Mouse (Mus musculus) small intestine, adult 2 months (tissue): Measurements from ENCODE around the gene Scarb1. TPM values are rescaled to one million over a fixed set of nuclear protein-coding genes. Genes with fewer than 3 reads are reported as not detected.

Experiments
- H3K27ac ChIP-seq: fragments of 200-500 bp; 2 replicates; pipeline ENCODE4 v1.5.1; 2012; ENCODE audit warnings: low read depth, low read length, control low read depth, inconsistent platforms; ENCODE audit not compliant: insufficient read depth
- H3K27me3 ChIP-seq: fragments of 200-500 bp; 2 replicates; pipeline ENCODE4 v1.6.1; 2012; ENCODE audit warnings: mild to moderate bottlenecking, moderate library complexity, low read length, inconsistent platforms; ENCODE audit not compliant: control insufficient read depth, insufficient read depth
- H3K36me3 ChIP-seq: fragments of 200-500 bp; 2 replicates; pipeline ENCODE4 v1.6.1; 2012; ENCODE audit warnings: mild to moderate bottlenecking, low read length, control low read depth, inconsistent platforms; ENCODE audit not compliant: control insufficient read depth, insufficient read depth
- H3K4me1 ChIP-seq: fragments of 200-500 bp; 2 replicates; pipeline ENCODE4 v1.6.1; 2012; ENCODE audit warnings: low read length, inconsistent platforms, mixed read lengths; ENCODE audit not compliant: control insufficient read depth, insufficient read depth, insufficient read length
- H3K4me3 ChIP-seq: fragments of 200-500 bp; 2 replicates; pipeline ENCODE4 v1.5.1; 2012; ENCODE audit warnings: low read depth, mild to moderate bottlenecking, control low read depth, inconsistent platforms, low read length, moderate library complexity
- CTCF ChIP-seq: fragments of 200-500 bp; IDR thresholded peaks from 2 replicates; pipeline ENCODE4 v1.5.1; 2012; ENCODE audit warnings: low read depth, mild to moderate bottlenecking, control low read depth, inconsistent platforms, low read length, moderate library complexity, mixed read lengths; ENCODE audit not compliant: insufficient replicate concordance, insufficient read length; ENCODE audit errors: extremely low read depth
- POLR2A ChIP-seq: fragments of 200-500 bp; IDR thresholded peaks from 2 replicates; pipeline ENCODE4 v1.6.1; 2012; ENCODE audit warnings: low read depth, mild to moderate bottlenecking, control low read depth, inconsistent platforms, low read length, moderate library complexity
- WGBS: fragments of 180-500 bp; shearing (Covaris S2); methylation state at CpG from one replicate; pipeline ENCODE4 v1.1.7; 2018; 5-methylcytosine and 5-hydroxymethylcytosine counted together
- polyA plus RNA-seq: library from polyadenylated mRNA; depleted of rRNA; stranded (reverse); fragments of >200 nt; gene quantifications from 2 replicates; pipeline ENCODE4 v1.2.3, GENCODE M21; 2012

The Scarb1 gene
- polyA plus RNA-seq, 1 experiment = 19.4 TPM

DNA sequence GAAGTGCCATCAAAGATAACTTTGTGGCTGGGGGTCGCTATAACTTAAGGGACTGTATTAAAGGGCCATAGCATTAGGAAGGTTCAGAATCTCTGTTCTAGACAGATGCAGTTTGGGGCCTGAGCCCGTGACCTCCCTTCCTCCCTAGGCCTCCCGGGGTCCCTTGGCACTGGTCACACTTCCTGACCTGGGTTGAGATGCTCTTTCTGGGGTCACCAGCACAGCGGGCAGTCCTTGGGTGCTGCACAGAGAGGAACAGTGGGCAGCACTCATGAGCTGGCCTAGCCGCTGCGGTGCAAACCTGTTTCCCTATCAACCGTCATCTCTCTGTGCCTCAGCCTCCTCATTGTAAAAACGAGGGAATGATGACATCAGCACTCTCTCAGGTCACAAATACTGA, 71.5 kb downstream of the Scarb1 start:
- no peaks in the 10 kb centered on the region for H3K27me3 ChIP-seq
- TF ChIP-seq CTCF (no peak), POLR2A (no peak)
- H3K4me1 ChIP-seq = no peaks in the 10 kb centered on the region
- no peaks in the 10 kb centered on the region for H3K36me3 ChIP-seq
- no peak overlapping the region for H3K27ac ChIP-seq
- H3K4me3 ChIP-seq = no peak overlapping the region
- WGBS = 86% methylated on average over 8 of the region's 8 CpGs

DNA sequence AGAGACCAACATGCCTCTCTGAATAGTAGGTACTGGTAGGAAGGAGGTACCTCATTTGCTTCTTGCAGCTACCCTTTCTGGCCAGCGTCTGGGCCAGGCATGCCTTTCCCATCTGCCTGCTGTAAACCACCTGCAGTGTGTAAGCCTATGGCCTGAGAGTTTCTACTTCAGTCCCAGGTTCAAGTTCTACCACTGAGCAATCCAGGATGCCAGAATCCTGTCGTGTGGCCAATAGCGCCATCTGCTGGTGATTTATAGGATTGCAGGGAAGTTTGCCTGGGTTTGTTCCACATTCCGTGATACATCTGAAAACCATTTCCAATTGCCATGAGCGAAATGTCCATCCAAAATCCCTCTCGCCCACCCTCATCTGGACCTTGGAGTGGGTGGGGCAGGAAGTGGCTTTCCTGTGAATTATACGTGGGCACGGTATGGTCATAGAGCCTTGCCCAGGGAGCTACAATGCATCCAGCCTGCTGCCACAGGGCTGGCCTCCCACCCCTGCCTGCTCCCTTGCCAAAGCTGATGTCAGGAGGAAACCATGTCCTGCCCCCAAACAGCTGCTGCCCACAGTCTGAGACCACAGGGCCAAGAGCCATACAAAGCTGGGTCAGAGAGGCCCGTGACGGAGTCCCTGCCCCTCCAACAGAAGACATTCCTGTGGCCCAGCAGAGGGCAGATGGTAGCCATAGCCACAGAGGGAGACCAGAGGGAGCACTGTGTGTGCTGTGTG, 72.7 kb downstream of the Scarb1 start:
- 18% methylated on average over 10 of the region's 10 CpGs for WGBS
- TF ChIP-seq POLR2A (no peak), CTCF (peak; percentile 84; the same call in 1 of the 2 replicates)
- Histone ChIP-seq H3K27me3 (no peaks in the 10 kb centered on the region), H3K4me1 (no peaks in the 10 kb centered on the region), H3K36me3 (no peaks in the 10 kb centered on the region), H3K27ac (no peak overlapping the region), H3K4me3 (no peak overlapping the region)

DNA sequence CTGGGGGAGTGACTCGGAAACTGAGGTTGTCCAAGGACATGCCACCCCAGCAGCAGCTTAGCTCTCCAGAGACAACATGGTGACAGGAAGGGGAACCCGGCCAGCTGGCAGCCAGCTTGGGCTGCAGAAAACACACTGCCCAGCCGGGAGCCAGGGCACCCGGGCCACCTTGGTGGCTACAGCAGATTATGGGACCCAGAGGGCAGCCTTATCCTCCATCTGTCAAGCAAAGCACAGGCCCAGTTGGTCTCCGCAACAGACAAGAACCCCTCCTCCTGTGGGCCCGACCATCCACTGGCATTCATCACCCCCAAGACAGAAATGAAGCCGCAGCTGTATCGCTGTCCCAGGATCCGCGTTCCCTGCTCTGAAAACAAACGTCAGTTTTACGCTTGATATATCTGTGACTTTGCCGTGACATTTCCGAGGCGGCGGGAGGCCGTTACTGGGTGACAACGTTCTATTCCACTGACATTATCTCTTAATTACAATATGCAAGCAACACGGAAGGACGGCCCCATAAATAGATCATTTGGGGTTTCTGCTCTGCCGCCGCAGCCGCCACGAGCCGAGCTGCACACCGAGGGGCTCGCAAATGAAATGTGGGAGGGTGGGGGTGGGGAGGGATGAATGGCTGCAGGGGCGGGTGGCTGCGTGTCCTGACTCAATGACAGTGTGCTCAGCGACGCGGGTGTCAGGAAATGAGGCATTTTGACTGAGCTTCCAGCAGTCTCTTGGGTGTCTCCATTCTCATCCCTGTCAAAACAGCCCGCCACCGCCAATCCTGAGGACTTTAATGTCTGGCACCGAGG, 73.5 kb downstream of the Scarb1 start:
- Histone ChIP-seq H3K4me1 (no peaks in the 10 kb centered on the region), H3K27ac (no peak overlapping the region), H3K27me3 (no peaks in the 10 kb centered on the region), H3K36me3 (no peaks in the 10 kb centered on the region), H3K4me3 (no peak overlapping the region)
- 32% methylated on average over 35 of the region's 35 CpGs for WGBS
- no peak for TF ChIP-seq POLR2A
- no peak for TF ChIP-seq CTCF

DNA sequence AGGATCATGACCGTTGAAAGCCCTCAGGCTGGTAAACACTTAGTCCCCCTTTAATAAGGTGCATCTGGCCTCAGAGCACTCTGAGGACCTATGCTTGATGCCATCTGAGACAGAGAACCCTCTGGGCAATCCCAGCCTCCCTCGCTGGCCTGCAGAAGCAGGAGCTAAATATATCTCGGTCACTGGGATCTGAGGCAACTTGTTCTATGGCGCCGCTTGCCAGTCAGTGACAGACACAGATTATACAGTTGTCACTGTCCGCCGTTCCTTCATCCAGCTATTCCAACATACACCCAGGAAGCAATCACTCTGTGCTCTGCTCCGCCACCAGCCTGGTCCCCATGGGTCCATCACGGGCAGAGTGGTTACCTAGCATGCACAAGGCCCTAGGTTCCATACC, 74.8 kb downstream of the Scarb1 start:
- Histone ChIP-seq H3K4me3 (no peak overlapping the region), H3K27me3 (no peaks in the 10 kb centered on the region), H3K27ac (no peak overlapping the region), H3K36me3 (no peaks in the 10 kb centered on the region), H3K4me1 (no peaks in the 10 kb centered on the region)
- 85% methylated on average over 9 of the region's 9 CpGs for WGBS
- TF ChIP-seq CTCF = no peak
- TF ChIP-seq POLR2A = no peak

DNA sequence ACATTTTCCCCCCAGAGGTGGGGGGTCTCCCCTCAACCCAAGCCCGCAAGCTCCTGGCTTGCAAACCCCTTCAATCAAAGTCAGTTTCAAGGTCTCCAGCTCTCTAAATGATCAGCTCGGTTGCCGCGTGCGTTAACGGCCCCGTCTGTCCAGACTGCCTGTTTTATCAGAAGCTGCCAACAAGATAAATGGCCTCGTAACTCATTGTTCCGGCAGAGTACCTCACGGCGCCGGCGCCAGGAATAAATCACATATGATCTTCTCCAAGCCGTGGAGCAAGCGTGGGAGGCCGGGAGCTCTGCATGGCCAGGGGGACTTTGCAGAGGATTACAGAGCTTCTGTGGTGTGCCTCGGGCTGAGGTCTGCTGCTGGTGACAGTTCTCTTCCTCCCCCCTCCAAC, 76.2 kb downstream of the Scarb1 start:
- Histone ChIP-seq H3K27me3 (no peaks in the 10 kb centered on the region), H3K4me3 (no peak overlapping the region), H3K36me3 (no peaks in the 10 kb centered on the region), H3K27ac (no peak overlapping the region), H3K4me1 (no peaks in the 10 kb centered on the region)
- 15% methylated on average over 17 of the region's 17 CpGs for WGBS
- TF ChIP-seq CTCF = no peak
- no peak for TF ChIP-seq POLR2A

DNA sequence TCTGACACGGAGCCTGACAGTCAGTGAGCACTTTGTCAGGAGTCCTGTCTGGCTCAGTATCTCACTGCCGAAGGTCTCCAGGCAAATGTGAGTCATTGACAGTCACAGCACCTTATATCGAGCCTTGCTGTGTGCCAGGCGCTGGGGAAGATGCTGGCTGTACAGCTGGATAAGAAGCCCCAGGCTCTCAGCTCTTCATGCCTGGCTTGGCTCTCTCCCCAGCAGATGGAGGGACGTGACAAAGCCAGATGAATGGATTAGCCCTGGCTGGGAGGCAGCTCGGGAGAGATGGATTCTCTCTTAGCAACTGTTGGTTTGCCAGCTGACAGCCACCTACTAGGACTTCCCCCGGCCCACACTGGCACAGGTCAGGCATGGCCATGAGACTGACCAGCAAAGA, 78.3 kb downstream of the Scarb1 start:
- Histone ChIP-seq H3K4me3 (no peak overlapping the region), H3K4me1 (peaks cover 8% of the 10 kb centered on the region; the same call in 1 of the 2 replicates), H3K27me3 (no peaks in the 10 kb centered on the region), H3K36me3 (no peaks in the 10 kb centered on the region), H3K27ac (no peak overlapping the region)
- WGBS = 66% methylated on average over 7 of the region's 7 CpGs
- TF ChIP-seq POLR2A (no peak), CTCF (no peak)

DNA sequence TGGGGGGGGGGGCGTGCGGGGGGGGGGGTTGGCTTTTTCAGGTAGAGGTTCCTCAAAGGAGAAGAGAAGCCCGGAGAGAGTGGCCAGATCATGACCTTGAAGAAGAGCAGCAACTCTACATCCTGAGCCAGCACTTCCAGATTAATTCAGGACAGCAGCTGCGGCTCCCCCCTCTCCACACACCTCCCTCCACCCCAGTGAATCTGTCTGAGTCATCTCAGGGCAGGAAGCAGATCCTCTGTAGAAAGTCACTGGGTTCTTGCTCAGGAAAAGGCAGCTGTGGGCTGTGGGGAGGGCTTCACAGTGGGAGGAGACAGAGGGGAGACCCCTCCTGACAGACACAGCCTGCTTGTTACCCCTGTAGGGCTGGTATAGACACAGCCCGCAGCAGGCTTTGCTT, 87.0 kb downstream of the Scarb1 start:
- no peak overlapping the region for H3K27ac ChIP-seq
- H3K4me1 ChIP-seq = peaks cover 6% of the 10 kb centered on the region
- TF ChIP-seq CTCF (no peak), POLR2A (no peak)
- no peaks in the 10 kb centered on the region for H3K27me3 ChIP-seq
- no peak overlapping the region for H3K4me3 ChIP-seq
- no peaks in the 10 kb centered on the region for H3K36me3 ChIP-seq
- WGBS = 33% methylated on average over 5 of the region's 5 CpGs
